Mouse (Mus musculus) spleen, postnatal 10 days (tissue): ENCODE results near the gene Dnmt3a.
"Not testable (repeated sequence)": the region's sequence is repeated elsewhere in the genome, so short reads cannot be mapped to it uniquely, and the experiment has no call there.

ENCODE experiments used
- DNase-seq, 2 experiments: peaks; one replicate each; pipeline ENCODE4 v3.0.0; 2021 to 2022; ENCODE audit warnings: low spot score in 2 of 2

The Dnmt3a gene

DNA sequence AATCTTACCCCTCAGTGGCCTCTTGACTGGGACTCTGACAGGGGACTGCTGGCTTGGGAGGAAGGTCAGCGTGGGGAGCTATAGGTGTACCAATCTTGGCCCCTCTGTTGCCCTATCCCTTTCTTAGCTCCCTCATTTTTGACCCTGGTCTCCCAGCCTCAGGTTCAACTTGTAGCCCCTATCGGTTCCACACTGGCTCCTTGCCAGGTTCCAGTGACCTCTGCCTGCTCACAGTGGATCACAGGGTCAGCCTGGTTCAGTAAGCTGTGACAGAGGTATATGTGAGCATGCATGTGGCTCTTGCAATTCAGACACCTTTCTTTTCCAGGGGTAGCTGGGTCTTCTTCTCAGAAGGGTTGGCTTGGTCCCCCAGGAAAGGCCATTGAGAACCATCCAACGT lies 110.0 kb downstream of the Dnmt3a start:
- DNase-seq = no peak

DNA sequence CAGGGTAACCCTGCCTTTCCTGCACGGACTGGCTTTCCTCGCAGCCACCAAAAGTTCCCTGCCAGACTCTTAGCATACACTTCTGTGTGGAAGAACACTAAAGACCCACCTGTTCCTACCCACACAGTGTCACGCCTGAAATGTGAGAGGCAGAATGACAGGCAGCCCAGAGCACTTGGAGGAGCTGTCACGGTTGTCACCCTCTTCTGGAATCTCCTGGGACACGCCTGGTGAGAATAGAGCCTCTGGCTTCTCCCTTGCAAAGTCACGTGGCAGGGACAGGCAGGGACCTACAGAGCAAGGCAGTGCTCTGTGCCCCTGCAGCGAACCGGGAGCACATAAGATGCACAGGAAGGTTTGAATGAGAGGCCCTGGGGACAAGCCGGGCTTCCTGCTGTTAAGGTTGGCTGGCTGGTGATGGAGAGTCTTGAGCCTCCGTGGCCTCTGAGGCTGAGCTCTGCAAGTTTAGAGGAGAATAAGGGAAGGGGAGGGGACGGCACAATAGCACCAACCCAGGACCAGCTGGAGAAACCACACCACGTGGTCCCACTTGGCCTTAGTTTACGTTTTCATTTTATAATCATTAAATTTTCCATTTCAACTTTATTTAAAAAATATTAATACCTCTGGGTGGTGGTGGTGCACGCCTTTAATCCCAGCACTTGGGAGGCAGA lies 112.0 kb downstream of the Dnmt3a start:
- no peak for DNase-seq

DNA sequence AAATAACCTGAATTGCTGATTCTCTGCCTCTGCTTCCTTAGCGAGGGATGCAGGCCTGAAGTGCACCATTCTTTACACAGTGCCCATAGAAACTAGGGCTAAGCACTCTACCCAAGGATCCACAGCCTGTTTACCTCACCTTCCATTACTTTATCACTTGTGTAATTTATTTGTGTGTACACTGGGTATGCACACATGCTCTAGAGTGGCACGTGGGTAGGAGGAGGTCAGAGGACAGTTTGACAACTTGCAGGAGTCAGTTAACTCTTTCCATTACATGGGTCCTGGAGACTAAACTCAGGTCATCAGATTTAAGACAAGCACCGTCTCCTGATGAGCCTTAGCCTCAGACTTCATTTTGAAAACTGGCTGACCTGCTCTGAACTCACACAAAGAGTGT lies 112.8 kb downstream of the Dnmt3a start:
- no peak for DNase-seq

DNA sequence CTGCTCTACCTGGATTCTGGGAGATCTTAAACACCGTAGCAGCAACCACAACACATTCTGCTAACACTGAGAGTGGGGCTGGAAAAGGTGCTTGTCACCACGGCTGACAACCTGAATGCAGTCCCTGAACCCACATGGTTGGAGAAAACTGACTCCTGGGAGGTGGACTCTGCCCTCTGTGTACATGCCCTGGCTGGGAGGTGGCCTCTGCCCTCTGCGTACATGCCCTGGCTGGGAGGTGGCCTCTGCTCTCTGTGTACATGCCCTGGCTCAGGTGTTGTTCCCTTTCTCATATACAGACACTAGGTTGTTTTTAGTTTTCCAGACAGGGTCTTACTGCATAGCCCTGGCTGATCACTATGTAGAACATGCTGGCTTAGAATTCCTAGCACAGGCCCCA lies 113.6 kb downstream of the Dnmt3a start:
- DNase-seq = no peak

DNA sequence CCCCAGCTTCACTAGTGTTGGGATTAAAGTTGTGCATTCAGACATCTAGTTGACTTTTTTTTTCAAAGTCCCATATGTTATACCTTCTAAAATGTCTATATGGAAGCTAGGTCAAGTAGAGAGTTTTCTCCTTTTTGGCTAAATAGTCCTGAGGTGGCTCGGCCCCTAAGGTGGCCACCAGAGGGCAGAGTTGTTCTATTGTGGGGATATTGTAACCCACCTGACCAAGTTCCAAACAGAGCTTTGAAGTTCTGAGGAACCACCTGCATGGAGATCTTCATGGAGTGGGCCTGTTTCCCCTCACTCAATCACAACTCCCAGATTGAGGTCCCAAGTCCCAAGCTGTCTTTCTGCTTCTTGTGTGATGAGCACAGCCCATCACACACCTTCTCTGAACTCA lies 120.3 kb downstream of the Dnmt3a start:
- DNase-seq = peak; percentile 36 to 78

DNA sequence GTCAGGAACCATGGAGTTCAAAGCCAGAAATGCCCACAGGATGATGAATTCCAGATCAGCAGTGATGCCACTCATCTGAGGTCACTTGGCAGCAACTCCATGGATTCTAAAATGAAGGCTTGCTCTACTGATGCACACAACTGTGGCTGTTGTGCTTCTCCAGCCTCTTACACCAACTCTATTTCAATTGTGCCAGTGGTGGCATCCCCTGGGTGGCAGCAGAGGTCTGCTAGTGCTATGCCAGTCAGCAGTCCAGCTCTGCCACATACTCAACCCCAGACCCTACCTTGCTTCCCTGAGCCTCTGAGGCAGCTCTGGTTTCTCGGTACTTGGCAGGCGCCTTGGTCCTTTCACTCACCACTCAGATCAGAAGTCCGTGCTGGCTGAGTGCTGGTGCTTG lies 123.0 kb downstream of the Dnmt3a start:
- DNase-seq = no peak

DNA sequence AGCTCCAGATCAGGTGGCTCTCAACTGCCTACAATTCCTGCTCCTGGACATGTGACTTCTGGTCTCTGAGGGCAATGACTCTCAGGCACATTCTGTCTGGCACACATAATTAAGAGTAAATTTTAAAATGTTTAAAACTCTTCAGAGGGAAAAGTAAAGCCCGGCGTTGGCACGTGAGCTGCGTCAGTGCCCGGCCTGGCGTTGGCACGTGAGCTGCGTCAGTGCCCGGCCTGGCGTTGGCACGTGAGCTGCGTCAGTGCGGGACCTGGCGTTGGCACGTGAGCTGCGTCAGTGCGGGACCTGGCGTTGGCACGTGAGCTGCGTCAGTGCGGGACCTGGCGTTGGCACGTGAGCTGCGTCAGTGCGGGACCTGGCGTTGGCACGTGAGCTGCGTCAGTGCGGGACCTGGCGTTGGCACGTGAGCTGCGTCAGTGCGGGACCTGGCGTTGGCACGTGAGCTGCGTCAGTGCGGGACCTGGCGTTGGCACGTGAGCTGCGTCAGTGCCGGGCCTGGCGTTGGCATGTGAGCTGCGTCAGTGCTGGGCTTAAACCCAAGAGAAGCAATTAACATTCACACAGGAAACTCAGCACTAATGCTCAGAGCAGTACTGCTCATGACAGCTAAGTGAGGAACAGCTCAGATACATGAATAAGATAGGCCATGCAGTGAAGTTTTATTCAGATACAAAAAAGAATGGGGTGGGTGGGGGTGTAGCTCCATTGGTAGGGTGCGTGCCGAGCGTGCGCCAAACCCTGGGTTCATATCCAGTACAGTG lies 124.5 kb downstream of the Dnmt3a start:
- not testable (repeated sequence) for DNase-seq

DNA sequence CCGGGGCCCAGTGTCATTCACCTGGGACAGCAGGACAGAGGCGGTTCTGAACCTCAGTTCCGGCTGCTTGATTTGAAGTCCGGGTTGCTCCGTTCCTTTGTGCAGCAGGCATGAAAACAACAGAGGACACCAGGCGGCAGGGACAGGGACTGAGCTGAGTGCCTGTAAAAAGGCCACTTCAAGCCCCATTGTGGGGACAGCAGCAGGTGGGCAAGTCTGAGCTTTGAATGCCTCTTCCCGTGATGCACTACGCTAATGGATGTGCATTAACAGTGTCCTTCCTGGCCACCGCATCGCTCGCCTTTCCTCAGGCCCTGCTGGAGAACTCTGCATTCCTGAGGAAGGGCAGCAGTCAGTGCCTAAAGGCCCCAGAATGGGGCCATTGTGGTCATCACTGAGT lies 136.2 kb downstream of the Dnmt3a start:
- DNase-seq = no peak

DNA sequence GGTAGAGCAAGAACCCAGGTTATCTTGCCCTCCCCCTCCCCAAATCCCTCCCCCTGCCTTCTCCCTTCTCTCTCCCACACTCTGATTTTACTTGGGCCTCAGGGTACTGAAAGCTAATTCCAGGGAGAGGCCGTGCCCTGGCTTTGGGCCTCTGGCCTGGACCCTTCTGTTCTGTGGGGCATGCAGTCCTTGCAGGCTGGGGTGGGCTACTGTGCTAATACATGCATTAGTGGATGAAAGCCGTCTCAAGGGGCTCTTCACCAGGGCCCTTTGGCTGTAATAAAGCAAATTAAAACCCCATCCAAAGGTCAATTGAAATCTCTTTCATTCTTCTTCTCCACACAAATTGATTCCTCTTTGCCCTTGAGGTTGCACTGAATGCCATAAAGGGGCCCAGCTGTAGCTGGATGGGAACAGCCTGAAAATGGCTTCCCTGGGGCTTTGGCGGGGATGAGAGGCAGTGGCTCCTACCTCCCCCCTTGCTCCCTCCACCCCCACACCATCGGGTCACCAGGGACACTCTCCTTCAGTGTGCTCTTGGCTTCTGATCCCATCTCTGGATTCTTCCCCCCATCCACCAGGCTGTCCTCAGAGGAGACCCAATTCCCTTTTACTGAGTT lies 138.8 kb downstream of the Dnmt3a start:
- no peak for DNase-seq

DNA sequence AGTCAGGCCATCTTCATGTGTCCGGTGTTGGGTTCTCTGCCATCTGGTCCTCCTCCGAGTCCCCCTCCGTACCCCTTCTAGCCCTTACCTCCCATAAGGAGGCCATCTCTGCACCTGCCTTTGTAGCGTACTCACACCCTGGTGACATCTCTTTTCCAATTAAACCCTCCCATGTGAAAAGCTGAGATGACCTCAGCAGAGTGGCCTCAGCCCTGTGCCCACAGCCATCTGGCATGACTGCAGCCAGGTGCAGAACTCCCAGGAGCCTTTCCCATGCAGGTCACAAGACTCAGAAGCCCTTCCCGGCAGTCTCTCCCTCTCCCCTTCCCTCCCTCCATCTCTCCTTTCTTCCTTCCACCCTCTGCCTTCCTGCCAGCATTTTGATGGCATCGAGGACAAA lies 141.7 kb downstream of the Dnmt3a start:
- no peak for DNase-seq

DNA sequence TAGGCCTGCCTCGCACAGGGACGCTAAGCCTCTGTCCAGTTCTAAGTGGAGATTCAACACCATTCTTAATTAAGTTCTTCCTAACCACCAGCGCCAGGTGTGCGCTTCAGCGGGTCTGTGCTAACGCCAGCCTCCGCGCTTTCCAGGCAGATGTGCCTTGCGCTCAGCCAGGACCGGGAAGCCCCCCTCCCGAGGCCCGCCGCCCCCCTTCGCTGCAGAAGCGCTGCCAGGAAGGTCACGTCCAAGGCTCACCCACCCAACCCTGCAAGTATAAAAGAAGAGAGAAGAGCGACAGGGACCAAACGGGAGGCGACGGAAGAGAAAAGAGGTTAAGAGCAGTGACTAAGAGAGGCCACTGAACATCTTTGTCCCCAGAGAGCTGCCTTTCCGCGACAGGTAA lies 148.8 kb downstream of the Dnmt3a start, which contains the start of gene Pomc:
Pomc (plus strand) TSS at position 301 of the 400 bp plus-strand sequence.
- DNase-seq = no peak

DNA sequence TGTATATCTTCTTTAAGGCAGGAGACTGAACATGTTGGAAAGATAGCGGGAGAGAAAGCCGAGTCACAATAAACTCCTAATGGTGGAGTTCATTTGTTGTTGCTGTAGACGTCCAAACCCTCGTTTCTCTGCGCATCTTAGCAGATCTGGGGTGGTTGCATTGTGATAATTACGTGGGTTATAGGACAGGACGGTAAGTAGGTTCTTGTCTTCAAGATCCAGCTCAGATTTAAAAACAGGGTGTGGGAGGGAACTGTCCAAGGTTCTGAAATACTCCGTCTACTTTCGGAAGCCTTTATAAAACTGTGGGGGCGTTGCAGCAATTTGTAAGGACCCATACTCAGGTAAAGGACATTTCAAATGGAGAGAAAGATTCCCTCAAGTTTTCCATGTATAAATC lies 149.6 kb downstream of the Dnmt3a start:
- DNase-seq = no peak

DNA sequence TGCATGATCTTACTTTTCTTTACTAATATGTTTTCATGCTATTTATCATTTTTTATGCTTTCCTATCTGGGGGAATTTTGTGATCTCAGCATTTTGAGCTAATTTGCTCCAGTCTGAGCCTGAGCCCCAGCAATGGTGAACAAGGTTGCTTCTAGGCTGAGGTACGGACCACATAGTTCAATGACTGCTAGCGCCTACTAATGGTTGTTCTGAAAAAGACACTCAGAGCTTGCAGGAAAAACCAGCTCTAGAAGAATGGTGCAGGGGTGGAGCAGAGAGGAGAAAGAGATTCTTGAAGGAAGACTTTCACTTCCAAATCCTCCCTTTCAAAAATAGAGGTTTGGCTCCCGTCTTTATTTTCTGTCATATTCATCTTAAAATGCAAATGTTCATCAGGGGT lies 150.5 kb downstream of the Dnmt3a start:
- DNase-seq = no peak

DNA sequence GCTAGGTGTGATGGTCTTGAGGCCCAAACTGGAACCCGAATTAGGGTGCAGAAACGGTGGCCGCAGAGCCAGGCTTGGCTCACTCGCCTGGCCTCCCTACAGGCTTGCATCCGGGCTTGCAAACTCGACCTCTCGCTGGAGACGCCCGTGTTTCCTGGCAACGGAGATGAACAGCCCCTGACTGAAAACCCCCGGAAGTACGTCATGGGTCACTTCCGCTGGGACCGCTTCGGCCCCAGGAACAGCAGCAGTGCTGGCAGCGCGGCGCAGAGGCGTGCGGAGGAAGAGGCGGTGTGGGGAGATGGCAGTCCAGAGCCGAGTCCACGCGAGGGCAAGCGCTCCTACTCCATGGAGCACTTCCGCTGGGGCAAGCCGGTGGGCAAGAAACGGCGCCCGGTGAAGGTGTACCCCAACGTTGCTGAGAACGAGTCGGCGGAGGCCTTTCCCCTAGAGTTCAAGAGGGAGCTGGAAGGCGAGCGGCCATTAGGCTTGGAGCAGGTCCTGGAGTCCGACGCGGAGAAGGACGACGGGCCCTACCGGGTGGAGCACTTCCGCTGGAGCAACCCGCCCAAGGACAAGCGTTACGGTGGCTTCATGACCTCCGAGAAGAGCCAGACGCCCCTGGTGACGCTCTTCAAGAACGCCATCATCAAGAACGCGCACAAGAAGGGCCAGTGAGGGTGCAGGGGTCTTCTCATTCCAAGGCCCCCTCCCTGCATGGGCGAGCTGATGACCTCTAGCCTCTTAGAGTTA lies 154.2 kb downstream of the Dnmt3a start:
- DNase-seq = peak; percentile 33 to 82

DNA sequence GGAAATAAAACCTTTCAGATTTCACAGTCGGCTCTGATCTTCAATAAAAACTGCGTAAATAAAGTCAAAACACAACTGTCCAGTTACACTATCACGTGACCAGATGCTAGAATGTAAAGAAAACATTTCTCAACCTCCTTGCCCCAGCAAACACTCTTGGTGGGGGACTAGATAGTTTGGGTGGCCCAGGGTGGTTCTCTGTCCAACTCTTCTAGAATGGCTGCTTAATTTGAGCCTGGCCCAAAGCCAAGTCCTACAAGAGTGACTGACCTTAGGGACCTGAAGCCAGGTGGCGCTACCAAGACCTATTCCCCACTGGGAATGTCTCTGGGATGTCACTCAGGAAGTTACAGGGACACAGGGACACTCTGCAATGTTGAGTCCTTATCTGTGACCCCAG lies 154.7 kb downstream of the Dnmt3a start:
- DNase-seq = no peak
